Mouse (Mus musculus) lung, adult 2 months (tissue): ENCODE results near the gene Olfr283.

Experiments used
- CTCF ChIP-seq: fragments of 200-500 bp; IDR thresholded peaks from 2 replicates; pipeline ENCODE4 v1.5.1; 2011; ENCODE audit warnings: mild to moderate bottlenecking, low read length, control low read depth; ENCODE audit not compliant: insufficient read depth
- POLR2A ChIP-seq: fragments of 200-500 bp; IDR thresholded peaks from 2 replicates; pipeline ENCODE4 v1.6.1; 2011; ENCODE audit warnings: low read depth, mild to moderate bottlenecking, control low read depth, low read length, borderline replicate concordance; ENCODE audit errors: extremely low read depth

GRCm38 (mm10) chr15:98340887-98341286 lies 39.9 kb downstream of the Olfr283 start, which contains the start of gene Olfr284:
- TF ChIP-seq CTCF: no peak
- TF ChIP-seq POLR2A: no peak
